Mouse (Mus musculus) layer of hippocampus, adult 9-10 months (tissue): ENCODE measurements around the gene Hist1h4a.

Experiments
- DNase-seq: peaks from one replicate; pipeline ENCODE4 v3.0.0; 2022; ENCODE audit warnings: low spot score

Hist1h4a gene

GRCm38 (mm10) chr13:23757921-23758320 is 3.1 kb downstream of the Hist1h4a start:
- no peak for DNase-seq

GRCm38 (mm10) chr13:23757211-23757773 is 3.7 kb downstream of the Hist1h4a start:
- no peak for DNase-seq

GRCm38 (mm10) chr13:23756790-23757189 is 4.2 kb downstream of the Hist1h4a start, which contains the start of gene Hist1h4b:
Gene Hist1h4b, plus strand, starts transcription at chr13:23757013.
- DNase-seq, result peak; percentile 93

- no peak for DNase-seq
Observed at GRCm38 (mm10) chr13:23755000-23755399, 6.0 kb downstream of the Hist1h4a start.

- DNase-seq, result no peak
Observed at GRCm38 (mm10) chr13:23753314-23754078, 7.5 kb downstream of the Hist1h4a start.

- no peak for DNase-seq
Observed at GRCm38 (mm10) chr13:23752742-23753172, 8.3 kb downstream of the Hist1h4a start.

GRCm38 (mm10) chr13:23752067-23752741 is 8.8 kb downstream of the Hist1h4a start, which contains the start of gene Hist1h3b:
Gene Hist1h3b, plus strand, starts transcription at chr13:23752267.
- peak; percentile 87 for DNase-seq

- no peak for DNase-seq
Observed at GRCm38 (mm10) chr13:23751478-23751956, 9.5 kb downstream of the Hist1h4a start.

- DNase-seq, result peak; percentile 68
Observed at GRCm38 (mm10) chr13:23750839-23751477, 10.1 kb downstream of the Hist1h4a start, which contains the start of gene Hist1h2ab. Gene Hist1h2ab, plus strand, starts transcription at chr13:23751126.

- DNase-seq, result no peak
Observed at GRCm38 (mm10) chr13:23749563-23750121, 11.4 kb downstream of the Hist1h4a start.

- no peak for DNase-seq
Observed at GRCm38 (mm10) chr13:23747892-23748288, 13.1 kb downstream of the Hist1h4a start.

GRCm38 (mm10) chr13:23747081-23747891 is 13.7 kb downstream of the Hist1h4a start:
- no peak for DNase-seq

- DNase-seq, result peak; percentile 86
Observed at GRCm38 (mm10) chr13:23746201-23747080, 14.6 kb downstream of the Hist1h4a start, which contains the start of gene Hist1h2bb. Gene Hist1h2bb, plus strand, starts transcription at chr13:23746734.

- peak; percentile 78 for DNase-seq
Observed at GRCm38 (mm10) chr13:23745381-23746161, 15.5 kb downstream of the Hist1h4a start, which contains the start of gene Hist1h3c. Gene Hist1h3c, minus strand, starts transcription at chr13:23745602.

GRCm38 (mm10) chr13:23744421-23745380 is 16.3 kb downstream of the Hist1h4a start:
- no peak for DNase-seq

GRCm38 (mm10) chr13:23743963-23744362 is 17.1 kb downstream of the Hist1h4a start:
- DNase-seq, result no peak

GRCm38 (mm10) chr13:23743215-23743614 is 17.8 kb downstream of the Hist1h4a start:
- no peak for DNase-seq

- DNase-seq, result no peak
Observed at GRCm38 (mm10) chr13:23742007-23742406, 19.0 kb downstream of the Hist1h4a start.
